Mouse (Mus musculus): ENCODE results near the gene Ogfod1.

Ogfod1 gene

GRCm38 (mm10) chr8:94068793-94069192 lies 31.8 kb downstream of the Ogfod1 start:
- no peak for DNase-seq (ENCODE audit: low read depth)

- DNase-seq (ENCODE audit: low read depth): no peak
These were observed 39.6 kb downstream of the Ogfod1 start for GRCm38 (mm10) chr8:94076461-94077192.

- no peak for DNase-seq (ENCODE audit: low read depth)
These were observed 51.0 kb downstream of the Ogfod1 start for GRCm38 (mm10) chr8:94087964-94088363.

- no peak for DNase-seq (ENCODE audit: low read depth)
These were observed 52.7 kb downstream of the Ogfod1 start for GRCm38 (mm10) chr8:94089715-94090114.

- DNase-seq (ENCODE audit: low read depth): no peak
These were observed 55.9 kb downstream of the Ogfod1 start for GRCm38 (mm10) chr8:94092848-94093247.

- DNase-seq (ENCODE audit: low read depth): peak; percentile 20
These were observed 57.3 kb downstream of the Ogfod1 start for GRCm38 (mm10) chr8:94094281-94094680.

GRCm38 (mm10) chr8:94098081-94098974 lies 61.3 kb downstream of the Ogfod1 start, which contains the start of gene Bbs2:
Gene Bbs2, minus strand, starts transcription at chr8:94098928.
- DNase-seq (ENCODE audit: low read depth): peak; percentile 100

- no peak for DNase-seq (ENCODE audit: low read depth)
These were observed 62.0 kb downstream of the Ogfod1 start for GRCm38 (mm10) chr8:94098996-94099395.

GRCm38 (mm10) chr8:94104146-94104545 lies 67.1 kb downstream of the Ogfod1 start:
- DNase-seq (ENCODE audit: low read depth): no peak

GRCm38 (mm10) chr8:94107871-94108270 lies 70.9 kb downstream of the Ogfod1 start:
- no peak for DNase-seq (ENCODE audit: low read depth)

GRCm38 (mm10) chr8:94109396-94109795 lies 72.4 kb downstream of the Ogfod1 start:
- DNase-seq (ENCODE audit: low read depth): no peak

- no peak for DNase-seq (ENCODE audit: low read depth)
These were observed 72.8 kb downstream of the Ogfod1 start for GRCm38 (mm10) chr8:94109835-94110234.

GRCm38 (mm10) chr8:94110526-94111177 lies 73.7 kb downstream of the Ogfod1 start:
- DNase-seq (ENCODE audit: low read depth): no peak

- DNase-seq (ENCODE audit: low read depth): no peak
These were observed 76.4 kb downstream of the Ogfod1 start for GRCm38 (mm10) chr8:94113435-94113834.

- DNase-seq (ENCODE audit: low read depth): no peak
These were observed 77.0 kb downstream of the Ogfod1 start for GRCm38 (mm10) chr8:94113972-94114371.

Measured in naive thymus-derived CD4-positive, alpha-beta T cell, adult 2 months (primary cell).